In the genomic region with DNA sequence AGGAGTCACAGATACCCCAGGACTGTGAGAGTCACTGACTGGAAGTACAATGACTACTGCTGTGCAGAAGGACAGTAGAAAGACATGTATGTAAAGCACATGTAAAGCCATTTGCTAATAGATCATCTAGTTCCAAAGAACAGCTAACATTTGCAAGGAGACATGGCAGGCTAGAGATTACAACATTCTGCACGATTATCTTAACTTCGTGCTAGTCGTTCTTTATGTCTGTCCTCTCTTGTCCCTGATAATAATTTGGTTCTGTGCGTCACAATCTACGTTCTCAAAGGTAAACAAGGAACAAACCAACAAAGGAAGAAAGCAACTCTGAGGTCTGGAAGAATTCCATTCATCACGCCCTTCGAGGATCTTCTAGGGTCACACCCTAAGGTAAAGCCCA, we compare ENCODE assay signal across 27 mouse cellular contexts.
DNase-seq lines count a peak whose midpoint lies in the region; ATAC-seq and TF ChIP-seq lines count a peak whose summit lies in the region.
"Had no signal": no experiment of that assay in that cellular context is flagged by ENCODE, and none has a peak within 500 bp of the region (broad histone marks: within the 10 kb centered on the region; RNA-seq: fewer than 3 reads in every experiment).

No protein-coding gene starts in this region.

- TF ChIP-seq CTCF in bone marrow macrophage, adult 2 months (IDR thresholded peaks at IDR 0.05; ENCODE audit: low read depth, low read length), result no peak
- TF ChIP-seq CTCF in small intestine, adult 2 months (IDR thresholded peaks at IDR 0.05; ENCODE audit: extremely low read depth, insufficient read length, insufficient replicate concordance, low read depth, low read length), result no peak

- DNase-seq in left cerebral cortex, adult 9 months (ENCODE audit: low spot score in 2 of 2), result no peak
- no peak for DNase-seq in cerebellum, postnatal 4 days (ENCODE audit: low spot score in 2 of 2)
- DNase-seq: adrenal gland, adult 2 months; adrenal gland, postnatal 36 days; cerebellum, adult 2 months; cerebellum, postnatal 36 days; embryo, embryonic 11 days; gastrocnemius, postnatal 14 days; heart, postnatal 14 days; kidney, adult 18-20 months; kidney, postnatal 25 days; lung, postnatal 4 days; thymus, postnatal 4 days had no signal

- peak overlapping the region; percentile 47 for H3K27ac ChIP-seq in bone marrow macrophage, adult 2 months (ENCODE audit: insufficient read depth, low read depth, low read length)
- H3K27ac ChIP-seq in liver, embryonic 16.5 days (ENCODE audit: low read length), result no peak overlapping the region
- peak overlapping the region; percentile 37; the same call in 1 of the 2 replicates for H3K27ac ChIP-seq in small intestine, adult 2 months (ENCODE audit: insufficient read depth, low read depth, low read length)
- H3K27ac ChIP-seq: embryonic facial prominence, embryonic 12.5 days; hindbrain, embryonic 10.5 days; kidney, embryonic 15.5 days; limb, embryonic 10.5 days; limb, embryonic 15.5 days; midbrain, embryonic 12.5 days; neural tube, embryonic 13.5 days had no signal

- H3K9me3 ChIP-seq in megakaryocyte, embryonic 14.5 days, result no peaks in the 10 kb centered on the region
- H3K9me3 ChIP-seq in liver, embryonic 16.5 days (replicated peaks; ENCODE audit: control insufficient read depth, low read length), result no peaks in the 10 kb centered on the region
- H3K9me3 ChIP-seq: embryonic facial prominence, embryonic 12.5 days; hindbrain, embryonic 10.5 days; kidney, embryonic 15.5 days; limb, embryonic 10.5 days; limb, embryonic 15.5 days; midbrain, embryonic 12.5 days; neural tube, embryonic 13.5 days had no signal

- H3K4me2 ChIP-seq in liver, embryonic 16.5 days (ENCODE audit: low read depth, low read length), result no peak overlapping the region
- H3K4me2 ChIP-seq: embryonic facial prominence, embryonic 12.5 days; kidney, embryonic 15.5 days; limb, embryonic 15.5 days; midbrain, embryonic 12.5 days; neural tube, embryonic 13.5 days had no signal

- TF ChIP-seq POLR2A in bone marrow macrophage, adult 2 months (IDR thresholded peaks at IDR 0.05; ENCODE audit: borderline replicate concordance, low read depth, low read length), result no peak
- no peak for TF ChIP-seq POLR2A in small intestine, adult 2 months (IDR thresholded peaks at IDR 0.05; ENCODE audit: low read depth, low read length)

- H3K36me3 ChIP-seq in megakaryocyte, embryonic 14.5 days (replicated peaks; ENCODE audit: low read length), result peaks cover 48% of the 10 kb centered on the region
- no peaks in the 10 kb centered on the region for H3K36me3 ChIP-seq in liver, embryonic 16.5 days (ENCODE audit: control insufficient read depth, insufficient read depth)
- no peaks in the 10 kb centered on the region for H3K36me3 ChIP-seq in small intestine, adult 2 months (ENCODE audit: control insufficient read depth, insufficient read depth, low read length)
- H3K36me3 ChIP-seq: embryonic facial prominence, embryonic 12.5 days; hindbrain, embryonic 10.5 days; kidney, embryonic 15.5 days; limb, embryonic 10.5 days; limb, embryonic 15.5 days; midbrain, embryonic 12.5 days; neural tube, embryonic 13.5 days had no signal

- 23% methylated on average over 7 of the region's 7 CpGs for WGBS in liver, embryonic 16.5 days (ENCODE audit: insufficient replicate concordance)
- WGBS in small intestine, adult 2 months, result 63% methylated on average over 7 of the region's 7 CpGs

- H3K27me3 ChIP-seq in megakaryocyte, embryonic 14.5 days (replicated peaks), result no peaks in the 10 kb centered on the region
- H3K27me3 ChIP-seq in liver, embryonic 16.5 days (ENCODE audit: control insufficient read depth, insufficient read depth, low read depth, low read length), result no peaks in the 10 kb centered on the region
- H3K27me3 ChIP-seq in small intestine, adult 2 months (ENCODE audit: control insufficient read depth, insufficient read depth, low read length), result no peaks in the 10 kb centered on the region
- H3K27me3 ChIP-seq: embryonic facial prominence, embryonic 12.5 days; kidney, embryonic 15.5 days; limb, embryonic 15.5 days; midbrain, embryonic 12.5 days; neural tube, embryonic 13.5 days had no signal

- peak overlapping the region; percentile 57 for H3K4me3 ChIP-seq in megakaryocyte, embryonic 14.5 days (replicated peaks)
- no peak overlapping the region for H3K4me3 ChIP-seq in bone marrow macrophage, adult 2 months (ENCODE audit: insufficient read depth, low read length)
- no peak overlapping the region for H3K4me3 ChIP-seq in liver, embryonic 16.5 days (ENCODE audit: low read depth, low read length)
- H3K4me3 ChIP-seq in small intestine, adult 2 months (ENCODE audit: low read depth, low read length), result no peak overlapping the region
- H3K4me3 ChIP-seq: embryonic facial prominence, embryonic 12.5 days; hindbrain, embryonic 10.5 days; kidney, embryonic 15.5 days; limb, embryonic 10.5 days; limb, embryonic 15.5 days; midbrain, embryonic 12.5 days; neural tube, embryonic 13.5 days had no signal

- H3K9ac ChIP-seq in liver, embryonic 16.5 days (ENCODE audit: low read depth, low read length), result no peak overlapping the region
- H3K9ac ChIP-seq: embryonic facial prominence, embryonic 12.5 days; kidney, embryonic 15.5 days; limb, embryonic 15.5 days; midbrain, embryonic 12.5 days; neural tube, embryonic 13.5 days had no signal

- ATAC-seq in megakaryocyte, adult 5-6 weeks (ENCODE audit: poor library complexity, severe bottlenecking), result no peak
- ATAC-seq in liver, embryonic 16.5 days (ENCODE audit: low read depth), result peak; percentile 39; the same call in 1 of the 2 replicates
- ATAC-seq: forebrain, embryonic 14.5 days; hindbrain, embryonic 16.5 days had no signal

- peaks cover 81% of the 10 kb centered on the region for H3K4me1 ChIP-seq in megakaryocyte, embryonic 14.5 days
- H3K4me1 ChIP-seq in bone marrow macrophage, adult 2 months (ENCODE audit: control insufficient read depth, insufficient read depth, low read length), result peaks cover 44% of the 10 kb centered on the region
- H3K4me1 ChIP-seq in liver, embryonic 16.5 days (ENCODE audit: control insufficient read depth, low read depth, low read length), result peaks cover 4% of the 10 kb centered on the region
- H3K4me1 ChIP-seq in small intestine, adult 2 months (ENCODE audit: control insufficient read depth, insufficient read depth, insufficient read length, low read length), result peaks cover 5% of the 10 kb centered on the region; the same call in 1 of the 2 replicates
- H3K4me1 ChIP-seq: kidney, embryonic 15.5 days had no signal
